Mouse (Mus musculus): ENCODE results near the gene D430019H16Rik.

The D430019H16Rik gene

DNA sequence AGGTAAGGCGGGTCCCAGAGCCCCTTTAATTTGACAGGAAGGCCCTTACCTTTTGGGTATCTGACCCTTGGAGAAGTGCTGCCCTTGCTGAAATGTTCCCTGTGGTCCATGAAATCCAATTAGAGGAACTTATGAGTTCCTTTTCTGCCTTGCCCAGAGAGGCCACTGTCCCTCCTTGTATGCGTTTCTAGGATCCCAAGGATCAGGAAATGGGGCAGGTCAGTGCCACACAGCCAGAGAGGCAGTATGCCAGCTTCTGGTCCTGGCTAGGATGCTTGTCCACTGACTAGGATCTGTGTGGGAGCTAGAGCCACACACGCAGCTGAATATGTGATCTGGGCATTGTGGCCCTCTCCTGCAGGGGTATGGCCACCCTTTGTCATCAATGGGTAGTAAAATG lies 36.6 kb downstream of the D430019H16Rik start:
- no peak for DNase-seq (ENCODE audit: low spot score in 2 of 2)

DNA sequence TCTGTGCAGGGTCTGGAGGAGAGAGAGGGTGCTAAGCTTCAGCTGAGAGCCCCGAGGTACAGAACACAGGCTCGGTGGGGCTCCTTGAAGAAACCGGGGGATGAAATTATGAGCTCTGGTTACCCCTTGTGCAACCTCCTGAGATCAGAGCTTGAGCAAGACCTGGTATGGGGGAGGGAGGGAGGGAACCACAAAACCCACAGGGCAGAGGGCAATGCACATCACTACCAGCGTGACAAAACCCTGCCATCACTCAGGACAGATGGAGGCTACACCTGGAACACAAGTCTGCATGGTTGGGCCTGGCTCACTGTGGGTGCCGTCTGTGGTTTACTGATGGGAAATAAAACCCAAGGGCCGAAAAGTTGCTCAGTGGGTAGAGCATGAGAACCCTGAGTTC lies 37.1 kb downstream of the D430019H16Rik start:
- no peak for DNase-seq (ENCODE audit: low spot score in 2 of 2)

DNA sequence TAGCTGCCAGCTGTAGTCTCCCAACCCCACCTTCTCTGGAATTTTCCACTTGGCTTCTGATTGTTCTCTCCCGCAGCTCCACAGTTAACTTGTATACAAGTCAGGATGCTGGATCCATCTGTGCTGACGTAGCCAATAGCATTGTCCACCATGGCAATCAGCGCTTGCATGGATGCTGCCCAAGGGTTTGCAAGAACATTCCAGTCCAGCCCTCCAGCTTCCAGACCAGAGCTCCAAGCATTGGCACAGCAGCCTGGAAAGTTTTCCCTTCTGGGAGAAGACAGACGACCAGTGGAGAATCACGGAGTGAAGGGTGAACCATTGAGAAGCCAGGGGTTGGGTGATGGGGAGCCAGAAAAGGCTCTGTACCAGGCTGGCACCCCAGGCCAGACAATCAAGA lies 41.1 kb downstream of the D430019H16Rik start:
- DNase-seq (ENCODE audit: low spot score in 2 of 2) = no peak

DNA sequence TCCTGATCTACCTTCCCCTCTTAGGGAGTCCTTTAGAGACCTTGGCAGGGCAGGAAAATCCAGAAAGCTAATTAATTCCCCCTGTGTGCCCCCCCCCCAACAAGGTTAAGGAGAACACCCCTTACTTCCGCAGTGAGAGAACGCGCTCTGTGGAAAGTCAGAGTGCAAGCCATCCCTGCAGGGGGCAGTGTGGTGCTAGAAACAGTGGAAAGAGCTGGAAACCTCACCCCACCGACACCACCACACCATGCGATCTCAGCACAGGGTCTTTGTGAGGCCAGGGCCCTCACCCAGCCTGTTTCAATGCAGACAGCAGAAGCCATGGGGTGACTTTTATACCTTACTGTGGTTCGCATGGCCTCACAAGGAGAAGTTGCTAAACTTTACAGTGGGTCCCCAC lies 44.2 kb downstream of the D430019H16Rik start:
- DNase-seq (ENCODE audit: low spot score in 2 of 2) = peak; percentile 12 to 64

DNA sequence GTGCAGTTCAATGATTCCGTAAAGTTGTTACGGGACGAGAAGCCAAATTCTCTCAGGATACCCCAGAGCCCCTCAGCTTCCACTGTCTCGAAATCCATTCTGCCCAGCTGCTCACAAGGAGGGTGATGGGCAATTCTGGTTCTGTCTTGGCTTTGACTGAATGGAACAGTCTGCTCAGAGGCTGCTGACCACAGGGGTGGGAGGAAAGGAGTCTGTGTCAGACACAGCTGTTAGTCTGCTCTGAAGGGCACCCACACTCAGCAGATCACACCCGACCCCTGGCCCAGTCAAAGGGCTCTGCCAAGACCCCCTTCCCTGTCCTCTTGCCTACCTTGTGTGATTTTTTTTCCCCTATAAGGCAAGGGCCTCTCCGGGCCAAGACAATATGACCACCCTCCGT lies 44.8 kb downstream of the D430019H16Rik start:
- no peak for DNase-seq (ENCODE audit: low spot score in 2 of 2)

DNA sequence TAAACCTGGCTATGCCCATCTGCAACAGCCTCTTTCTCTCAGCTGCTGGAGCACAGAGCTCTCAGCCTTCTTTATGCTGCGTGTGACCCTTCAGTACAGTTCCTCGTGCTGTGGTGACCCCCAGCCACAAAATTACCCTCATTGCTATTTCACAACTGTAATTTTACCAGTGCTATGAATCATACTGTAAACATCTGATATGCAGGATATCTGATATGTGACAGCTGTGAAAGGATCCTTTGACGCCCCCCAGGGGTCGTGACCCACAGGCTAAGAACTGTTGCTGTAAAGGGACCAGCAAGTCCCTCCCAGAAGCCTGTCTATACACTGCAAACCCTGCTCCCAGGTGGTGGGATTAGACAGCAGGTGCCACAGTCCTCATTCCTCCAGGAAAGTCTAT lies 45.2 kb downstream of the D430019H16Rik start:
- DNase-seq (ENCODE audit: low spot score in 2 of 2) = no peak

DNA sequence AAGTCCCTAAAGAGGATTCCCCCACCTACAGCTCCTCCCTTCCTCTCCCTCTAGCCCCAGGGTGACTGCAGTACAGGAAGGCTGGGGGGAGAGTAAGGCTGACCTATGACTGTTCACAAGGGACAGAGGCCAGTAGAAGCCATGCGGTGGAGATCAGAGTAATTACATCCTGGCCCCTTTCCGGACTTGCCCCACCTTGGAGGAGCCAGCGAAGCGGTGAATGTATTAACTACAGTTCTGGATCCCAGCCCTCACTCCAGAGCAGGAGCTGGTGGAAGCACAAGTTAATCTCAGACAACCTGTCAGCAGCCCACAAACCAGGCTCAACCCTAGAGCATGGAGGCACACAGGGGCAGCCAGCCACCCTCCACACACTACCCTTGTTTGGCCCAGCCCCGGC lies 47.3 kb downstream of the D430019H16Rik start:
- no peak for DNase-seq (ENCODE audit: low spot score in 2 of 2)

DNA sequence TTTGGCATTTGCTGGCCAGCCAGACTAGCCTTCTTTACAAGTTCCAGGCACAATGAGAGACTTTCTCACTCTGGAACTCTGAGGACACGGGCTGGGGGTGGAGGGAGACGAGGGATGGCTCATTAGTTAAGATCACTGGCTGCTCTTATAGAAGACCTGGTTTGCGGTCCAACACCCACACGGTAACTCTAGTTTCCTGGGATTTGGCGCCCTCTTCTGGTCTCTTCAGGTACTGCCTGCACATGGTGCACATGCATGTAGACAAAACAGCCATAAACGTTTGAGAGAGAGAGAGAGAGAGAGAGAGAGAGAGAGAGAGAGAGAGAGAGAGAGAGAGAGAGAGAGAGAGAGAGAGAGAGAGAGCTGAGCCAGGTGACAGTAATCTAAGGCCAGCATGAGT lies 51.1 kb downstream of the D430019H16Rik start:
- DNase-seq (ENCODE audit: low spot score in 2 of 2) = peak in 1 of 2 experiments; percentile 20

DNA sequence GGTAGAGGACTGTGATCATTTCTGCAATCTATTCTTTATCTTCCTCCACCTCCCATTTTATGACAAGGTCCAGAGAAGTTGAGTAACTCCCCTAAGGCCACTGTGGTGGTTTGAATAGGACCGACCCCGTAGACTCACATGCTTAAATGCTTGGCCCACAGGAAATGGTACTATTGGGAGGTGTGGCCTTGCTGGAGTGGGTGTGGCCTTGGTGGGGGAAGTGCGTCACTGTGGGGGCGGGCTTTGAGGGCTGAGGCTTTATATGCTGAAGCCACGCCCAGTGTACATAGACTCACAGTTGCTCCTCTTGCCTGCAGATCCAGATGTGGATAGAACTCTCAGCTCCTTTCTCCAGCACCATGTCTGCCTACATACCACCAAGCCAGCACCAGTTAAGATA lies 57.5 kb downstream of the D430019H16Rik start:
- DNase-seq (ENCODE audit: low spot score in 2 of 2) = no peak

DNA sequence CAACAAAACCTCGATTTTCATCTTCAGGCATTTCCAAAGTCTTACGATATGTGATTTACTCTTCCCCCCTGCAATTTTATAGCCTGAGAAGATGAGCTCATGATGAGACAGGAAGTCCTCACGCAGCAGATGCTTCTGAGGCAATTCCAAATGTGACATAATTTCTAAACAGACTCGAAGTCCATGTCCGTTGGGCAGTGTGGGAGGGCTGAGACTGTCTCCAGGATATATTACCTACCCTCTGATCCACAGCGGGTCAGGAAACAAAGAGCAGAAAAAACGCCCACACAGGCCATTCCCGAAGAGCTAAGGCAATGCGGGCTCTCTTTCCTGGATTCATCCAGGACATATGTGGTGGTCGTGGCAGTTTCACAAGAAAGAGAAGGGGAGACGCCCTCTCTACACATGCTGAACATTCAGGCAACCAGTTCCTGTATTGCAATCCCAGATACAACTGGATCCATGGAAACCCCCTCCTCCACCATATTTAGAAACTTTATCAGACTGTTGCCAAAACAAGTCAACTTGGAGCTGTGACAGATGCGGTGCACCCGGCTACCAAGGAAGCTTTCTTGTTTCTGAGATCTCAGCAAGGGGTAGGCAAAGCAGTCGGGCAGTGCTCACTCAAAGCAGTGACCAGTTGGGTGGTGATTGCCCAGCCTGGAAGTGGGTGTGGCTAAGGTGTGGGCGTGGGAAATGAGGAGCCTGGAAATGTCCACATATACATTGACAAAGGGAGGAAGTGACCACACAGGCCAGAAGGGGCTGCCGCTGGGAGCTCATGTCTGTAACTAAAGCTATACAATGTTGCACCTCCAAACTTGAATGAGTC lies 58.2 kb downstream of the D430019H16Rik start:
- no peak for DNase-seq (ENCODE audit: low spot score in 2 of 2)

DNA sequence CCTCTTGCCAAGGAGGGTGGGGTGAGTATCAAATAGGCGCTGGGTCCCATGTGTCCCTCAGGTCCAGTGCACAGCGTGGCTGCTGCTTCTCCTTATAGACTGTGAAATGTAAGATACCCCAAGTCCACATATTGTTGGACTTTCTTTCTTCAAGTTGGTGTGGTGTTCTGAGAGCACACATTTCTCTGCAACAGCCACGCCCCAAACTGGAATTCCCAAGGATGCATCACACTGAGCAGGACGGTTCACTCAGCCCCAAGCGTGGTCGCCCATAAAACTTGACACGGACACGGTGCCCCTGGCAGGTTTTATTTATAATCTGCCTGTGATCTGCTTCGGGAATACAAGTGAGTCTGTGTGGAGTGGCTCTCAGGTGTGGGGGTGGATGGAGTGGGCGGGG lies 60.5 kb downstream of the D430019H16Rik start:
- no peak for DNase-seq (ENCODE audit: low spot score in 2 of 2)

DNA sequence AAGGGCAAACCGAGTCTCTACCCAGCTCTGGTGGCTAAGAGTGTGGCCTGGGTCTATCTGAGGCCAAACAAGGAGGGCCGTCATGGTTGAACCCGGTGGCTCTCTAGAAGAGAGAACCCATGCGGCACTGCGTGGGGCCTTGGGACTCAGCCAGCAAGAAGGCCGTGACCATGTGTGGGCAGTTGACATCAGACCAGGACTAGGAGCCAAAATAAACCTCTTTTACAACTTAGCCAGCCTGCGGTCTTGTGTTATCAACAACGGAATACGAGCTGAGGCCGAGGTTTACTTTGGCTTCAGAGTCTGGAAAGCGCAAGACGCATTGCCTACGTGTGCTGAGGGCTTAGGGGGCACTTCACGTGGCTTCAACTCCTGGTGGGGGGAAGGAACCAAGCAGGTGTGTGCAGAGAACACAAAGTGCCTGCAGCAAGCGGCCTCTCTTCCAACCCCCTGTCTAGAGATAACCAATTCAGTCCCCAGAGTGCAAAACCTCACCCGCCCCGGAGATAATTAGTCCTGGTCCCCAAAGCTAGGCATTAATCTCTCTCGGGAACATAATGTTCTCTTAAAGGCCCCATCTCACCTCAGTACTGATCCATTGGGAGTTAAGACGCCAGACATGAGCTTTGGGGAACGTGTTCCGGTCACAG lies 63.5 kb downstream of the D430019H16Rik start:
- no peak for DNase-seq (ENCODE audit: low spot score in 2 of 2)

DNA sequence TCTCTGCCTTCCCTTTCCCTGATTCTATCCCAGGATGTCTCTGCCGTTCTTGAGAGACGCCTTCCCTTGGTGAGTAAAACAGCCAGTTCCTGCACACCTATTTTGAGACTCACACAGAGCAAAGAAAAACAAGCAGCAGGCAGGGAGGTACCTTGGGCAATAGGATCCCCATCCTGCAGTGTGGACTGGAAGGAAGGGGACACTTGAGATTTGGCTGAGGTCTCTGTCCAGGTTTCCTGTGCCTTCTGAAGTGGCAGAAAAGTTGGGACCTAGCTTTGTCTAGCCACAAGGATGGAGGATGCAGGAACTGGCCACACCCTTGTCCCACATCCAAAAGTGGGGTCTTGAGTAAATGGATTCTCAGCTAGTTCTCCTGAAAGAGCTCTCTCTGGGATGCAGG lies 66.2 kb downstream of the D430019H16Rik start:
- DNase-seq (ENCODE audit: low spot score in 2 of 2) = no peak

DNA sequence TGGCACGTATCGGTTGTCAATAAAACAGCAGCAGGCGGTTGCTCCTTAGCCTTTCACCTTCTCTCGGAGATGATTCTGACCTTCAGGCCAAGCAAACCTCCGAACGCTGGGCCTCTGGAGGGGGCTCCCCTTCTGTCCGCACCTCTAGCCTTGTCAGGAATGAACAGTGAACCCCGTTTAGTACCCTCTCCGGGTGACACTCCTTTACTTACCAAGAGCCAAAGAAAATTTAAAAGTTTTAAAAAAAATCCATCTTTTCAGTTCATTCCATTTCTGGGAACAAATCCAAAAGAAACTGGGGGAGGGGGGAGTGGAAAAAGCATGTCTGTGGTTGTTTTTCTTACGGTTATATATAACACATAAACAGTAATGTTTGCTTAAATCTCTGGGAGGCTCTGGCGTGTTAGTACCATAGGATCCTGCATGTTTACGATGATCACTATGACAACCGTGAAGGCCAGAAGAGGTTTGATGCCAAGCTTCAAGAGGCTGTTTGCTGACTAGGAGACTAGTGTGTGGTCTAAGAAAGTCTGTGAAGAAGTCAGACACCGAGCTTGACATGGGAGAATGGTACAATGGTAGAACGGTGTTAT lies 67.6 kb downstream of the D430019H16Rik start:
- DNase-seq (ENCODE audit: low spot score in 2 of 2) = no peak

DNA sequence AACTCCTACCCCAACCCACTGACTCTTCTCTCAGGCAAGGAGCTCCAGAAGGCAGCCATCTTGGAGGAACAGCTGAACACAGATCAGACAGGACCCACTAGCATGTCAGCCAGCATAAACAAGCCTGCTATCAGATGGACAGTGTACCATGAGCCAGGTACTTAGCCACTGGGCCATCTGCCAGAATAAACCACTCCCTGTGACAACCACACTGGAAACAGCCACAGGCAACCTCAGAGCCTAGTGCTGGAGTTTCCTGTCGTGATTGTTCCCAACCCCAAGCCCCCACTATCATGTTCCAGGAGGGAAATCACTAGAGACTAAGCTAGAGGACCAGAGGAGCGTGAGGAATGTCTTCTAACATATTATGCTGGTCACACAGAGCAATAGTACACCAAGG lies 70.1 kb downstream of the D430019H16Rik start:
- no peak for DNase-seq (ENCODE audit: low spot score in 2 of 2)

DNA sequence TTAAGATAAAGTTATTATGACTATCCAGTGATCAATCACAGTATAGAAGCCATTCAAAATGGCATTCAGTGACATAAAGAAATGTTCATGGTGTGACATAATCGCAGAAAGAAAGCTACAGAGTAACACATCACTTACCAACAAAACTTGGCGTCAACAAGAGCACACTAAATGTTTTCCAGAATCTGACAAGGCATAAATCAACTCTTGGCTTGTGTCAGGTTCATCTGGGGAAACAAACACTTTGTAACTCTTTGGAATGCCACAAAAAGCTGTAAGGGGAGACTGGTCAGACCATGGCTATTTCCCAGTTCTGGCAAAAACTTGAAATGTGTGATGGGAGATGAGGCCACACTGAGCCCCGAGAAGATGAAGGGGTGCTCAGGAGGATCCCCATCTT lies 72.5 kb downstream of the D430019H16Rik start:
- no peak for DNase-seq (ENCODE audit: low spot score in 2 of 2)

DNA sequence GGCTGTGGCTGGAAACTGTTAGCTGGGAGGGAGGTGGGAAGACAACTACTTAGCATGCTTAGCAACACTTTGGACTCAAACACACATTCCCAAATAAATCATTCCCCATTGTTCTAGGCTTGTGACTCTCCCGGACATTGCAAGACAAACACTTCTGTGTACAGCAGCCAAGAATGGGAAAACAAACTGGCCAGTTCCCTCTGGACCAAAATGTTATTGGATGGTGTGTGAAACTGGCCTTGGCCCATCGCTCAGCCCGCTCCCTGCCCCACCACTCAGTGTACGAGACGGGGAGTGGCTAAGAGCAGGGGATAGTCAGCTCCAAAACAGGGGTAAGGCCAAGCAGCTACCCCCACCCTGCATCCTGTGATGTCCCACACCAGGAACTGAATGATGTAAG lies 73.2 kb downstream of the D430019H16Rik start:
- DNase-seq (ENCODE audit: low spot score in 2 of 2) = no peak

DNA sequence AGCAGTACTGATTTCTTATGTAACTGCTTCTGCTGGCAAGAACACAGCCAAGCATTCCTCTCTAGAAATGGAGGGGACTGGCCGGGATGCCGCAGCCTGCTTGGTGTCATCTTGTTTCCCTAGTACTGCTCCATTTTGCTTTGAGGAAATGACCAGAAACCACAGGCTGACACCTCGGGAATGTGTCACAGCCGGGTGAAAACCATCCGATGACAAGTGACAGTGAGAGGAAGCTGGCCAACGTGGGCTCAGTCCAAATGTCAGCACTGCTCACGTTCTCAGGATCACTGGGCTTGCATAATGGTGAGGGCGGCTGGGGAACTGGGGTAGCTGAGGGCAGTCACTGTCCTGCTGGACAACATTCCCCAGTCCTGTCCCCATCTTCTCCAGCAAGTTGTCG lies 75.9 kb downstream of the D430019H16Rik start:
- no peak for DNase-seq (ENCODE audit: low spot score in 2 of 2)

DNA sequence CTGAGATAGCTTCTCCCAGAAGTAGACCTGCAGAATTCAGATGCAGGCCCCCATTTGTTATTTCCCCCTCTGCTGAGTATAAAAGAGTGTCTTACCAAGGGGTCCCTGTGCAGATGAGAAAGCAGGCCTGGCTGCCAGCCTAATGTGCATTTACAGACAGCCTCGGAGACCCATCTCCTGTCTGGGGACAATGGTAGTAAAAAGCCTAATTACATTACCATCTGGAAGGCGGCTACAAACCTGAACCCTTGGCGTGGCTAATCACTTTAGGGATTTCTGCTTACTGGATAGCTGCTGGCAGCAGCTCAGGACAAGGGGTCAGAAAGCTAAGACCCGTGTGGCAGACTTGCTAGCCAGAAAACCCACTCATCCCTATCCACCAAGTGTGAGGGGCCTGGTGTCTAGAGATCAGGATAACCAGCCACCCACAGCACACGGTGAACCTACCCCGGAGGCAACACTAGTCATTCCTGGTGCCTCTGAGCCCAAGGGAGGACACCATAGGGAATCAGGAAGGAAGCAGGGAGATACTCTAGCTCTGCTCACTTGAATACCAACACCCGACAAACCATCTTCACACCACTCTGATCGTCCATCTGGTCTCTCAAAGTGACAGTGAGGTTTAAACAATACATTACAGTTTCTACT lies 78.2 kb downstream of the D430019H16Rik start:
- DNase-seq (ENCODE audit: low spot score in 2 of 2) = no peak

DNA sequence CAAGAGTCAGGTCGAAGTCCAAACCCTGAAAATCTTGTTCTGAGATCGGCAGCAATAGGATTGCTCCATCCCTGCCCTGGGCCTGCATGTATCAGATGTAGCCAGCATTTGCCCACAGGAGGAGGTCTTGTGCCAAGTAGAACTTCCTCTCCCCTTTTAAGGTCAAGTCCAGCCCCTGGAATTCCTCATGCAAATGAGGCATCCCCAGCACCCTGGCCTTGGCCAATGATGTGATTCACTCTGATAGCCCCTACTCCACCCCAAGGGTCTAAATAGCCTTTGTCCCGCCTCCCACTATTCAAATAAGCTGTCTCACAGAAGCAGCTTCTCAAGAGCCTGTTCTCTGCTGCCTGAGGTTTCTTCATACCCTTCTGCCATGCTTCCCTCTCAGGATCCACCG lies 81.2 kb downstream of the D430019H16Rik start:
- DNase-seq (ENCODE audit: low spot score in 2 of 2) = no peak

DNA sequence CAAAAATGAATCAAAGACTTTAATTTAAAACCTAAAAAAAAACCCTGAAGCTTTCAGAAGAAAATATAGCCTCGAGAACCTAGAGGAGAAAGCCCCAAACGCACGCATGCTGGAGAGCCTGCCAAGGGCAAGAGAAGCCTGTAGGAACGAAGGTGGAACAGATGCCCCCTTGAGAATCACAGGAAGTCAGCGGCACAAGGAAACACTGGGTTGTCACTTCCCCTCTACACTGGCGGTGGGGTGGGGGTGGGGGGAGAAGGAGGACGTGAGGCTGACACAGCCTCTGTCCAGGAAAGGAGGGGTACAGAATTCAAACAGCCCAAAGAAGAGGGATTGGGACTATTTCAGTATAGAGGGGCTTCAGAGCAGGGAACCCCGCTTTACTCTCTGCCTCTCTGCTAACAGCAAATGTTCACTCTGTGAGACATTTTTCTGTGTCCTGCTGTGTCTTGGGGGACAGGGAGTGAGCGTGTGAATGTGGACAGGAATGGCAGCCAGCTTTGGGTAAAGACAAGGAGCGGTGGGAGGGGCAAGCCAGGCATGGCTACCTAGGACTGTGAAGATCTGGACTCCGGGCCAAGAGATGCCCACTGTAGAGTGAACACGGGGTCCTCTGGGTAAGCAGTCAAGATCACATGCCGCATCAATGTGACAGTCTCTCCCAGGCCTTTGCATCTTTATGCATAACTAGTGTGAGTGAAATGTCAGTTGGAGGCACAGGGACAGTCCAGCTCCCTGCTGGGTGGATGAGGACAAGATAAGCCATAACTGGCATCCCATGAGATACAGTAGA lies 82.5 kb downstream of the D430019H16Rik start:
- DNase-seq (ENCODE audit: low spot score in 2 of 2) = no peak

DNA sequence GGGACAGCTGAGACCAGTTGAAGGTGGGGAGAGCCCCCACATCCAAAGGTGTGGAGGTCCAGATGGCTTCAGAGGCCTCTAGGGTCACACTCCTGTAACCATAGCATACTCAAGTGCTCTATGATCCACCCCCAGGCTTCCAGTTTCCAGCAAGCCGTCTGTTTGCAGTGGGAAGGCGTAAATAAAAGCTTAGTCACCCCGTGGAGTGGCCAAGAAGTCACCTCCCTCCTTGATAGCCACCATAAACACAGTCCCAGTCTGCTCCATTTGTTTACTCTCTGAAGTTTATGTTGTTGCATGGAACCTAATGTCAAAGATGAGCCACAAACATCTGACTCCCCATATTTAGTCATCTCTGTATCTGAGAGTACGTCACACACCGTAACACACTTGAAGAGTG lies 83.5 kb downstream of the D430019H16Rik start:
- DNase-seq (ENCODE audit: low spot score in 2 of 2) = no peak

All from thymus, postnatal 10 days (tissue).